ENCODE assay signal across 22 mouse cellular contexts in genomic region chr3:99850926-99851325, GRCm38 (mm10). TPM values are rescaled to one million over a fixed set of nuclear protein-coding genes. Genes with fewer than 3 reads are reported as not detected.
A peak's percentile ranks its signal among the peaks of the same experiment; 100 is the strongest.
DNase-seq lines count a peak whose midpoint lies in the region; ATAC-seq and TF ChIP-seq lines count a peak whose summit lies in the region.
"Had no signal": no experiment of that assay in that cellular context is flagged by ENCODE, and none has a peak within 500 bp of the region (broad histone marks: within the 10 kb centered on the region; RNA-seq: fewer than 3 reads in every experiment).

No protein-coding gene starts in this region.

- H3K4me2 ChIP-seq in limb, embryonic 14.5 days (replicated peaks; ENCODE audit: low read depth, low read length, severe bottlenecking): no peak overlapping the region
- no peak overlapping the region for H3K4me2 ChIP-seq in embryonic facial prominence, embryonic 14.5 days (ENCODE audit: low read depth, low read length)
- H3K4me2 ChIP-seq: embryonic facial prominence, embryonic 13.5 days; forebrain, embryonic 13.5 days; forebrain, embryonic 15.5 days had no signal

- H3K36me3 ChIP-seq in limb, embryonic 14.5 days (ENCODE audit: control insufficient read depth, insufficient read depth, low read length): no peaks in the 10 kb centered on the region
- no peaks in the 10 kb centered on the region for H3K36me3 ChIP-seq in limb, embryonic 10.5 days
- H3K36me3 ChIP-seq in embryonic facial prominence, embryonic 14.5 days (ENCODE audit: control insufficient read depth, insufficient read depth, low read length): no peaks in the 10 kb centered on the region
- H3K36me3 ChIP-seq: embryonic facial prominence, embryonic 13.5 days; forebrain, embryonic 15.5 days had no signal

- ATAC-seq in limb, embryonic 14.5 days (ENCODE audit: low FRiP score, low read depth): peak; percentile 63; the same call in 1 of the 2 replicates
- peak; percentile 60 for ATAC-seq in embryonic facial prominence, embryonic 14.5 days (ENCODE audit: low read depth)
- no peak for ATAC-seq in monocyte, adult 5-6 weeks (replicated peaks; ENCODE audit: insufficient number of reproducible peaks, low FRiP score, low TSS enrichment, poor library complexity, severe bottlenecking)
- ATAC-seq: forebrain, embryonic 13.5 days; forebrain, embryonic 15.5 days; forebrain, postnatal 0 days had no signal

- no peak overlapping the region for H3K9ac ChIP-seq in limb, embryonic 14.5 days (ENCODE audit: low read depth, low read length, severe bottlenecking)
- H3K9ac ChIP-seq in embryonic facial prominence, embryonic 14.5 days (ENCODE audit: low read depth, low read length): no peak overlapping the region
- H3K9ac ChIP-seq: embryonic facial prominence, embryonic 13.5 days; forebrain, embryonic 13.5 days; forebrain, embryonic 15.5 days; forebrain, postnatal 0 days had no signal

- TF ChIP-seq POLR2A in limb, embryonic 14.5 days (IDR thresholded peaks at IDR 0.05; ENCODE audit: borderline replicate concordance, extremely low read depth, insufficient read depth, insufficient read length): no peak

- DNase-seq in limb, embryonic 14.5 days (ENCODE audit: low spot score): no peak
- no peak for DNase-seq in limb, embryonic 10.5 days (ENCODE audit: low spot score)
- DNase-seq in embryonic facial prominence, embryonic 14.5 days (ENCODE audit: low spot score): peak; percentile 63
- DNase-seq in mesoderm, embryonic 11.5 days (ENCODE audit: low read depth, low spot score): peak; percentile 12
- no peak for DNase-seq in lung, postnatal 10 days
- DNase-seq: adrenal gland, adult 2 months; adrenal gland, postnatal 10 days; adrenal gland, postnatal 25 days; cerebellum, adult 11 months; cerebellum, adult 18-20 months; cerebellum, adult 8-10 months; cerebellum, adult 9-11 months; cerebellum, postnatal 14 days; cerebellum, postnatal 36 days; embryo, embryonic 11 days; forebrain, postnatal 0 days had no signal

- no peaks in the 10 kb centered on the region for H3K9me3 ChIP-seq in limb, embryonic 14.5 days (ENCODE audit: control insufficient read depth, low read length)
- H3K9me3 ChIP-seq in limb, embryonic 10.5 days (replicated peaks): no peaks in the 10 kb centered on the region
- no peaks in the 10 kb centered on the region for H3K9me3 ChIP-seq in embryonic facial prominence, embryonic 14.5 days (ENCODE audit: control insufficient read depth, low read length)
- H3K9me3 ChIP-seq: embryonic facial prominence, embryonic 13.5 days; forebrain, embryonic 13.5 days; forebrain, embryonic 15.5 days had no signal

- no peaks in the 10 kb centered on the region for H3K27me3 ChIP-seq in limb, embryonic 14.5 days (ENCODE audit: control insufficient read depth, insufficient read depth, low read length)
- H3K27me3 ChIP-seq in limb, embryonic 10.5 days (ENCODE audit: low read depth, poor library complexity, severe bottlenecking): no peaks in the 10 kb centered on the region
- H3K27me3 ChIP-seq in embryonic facial prominence, embryonic 14.5 days (replicated peaks; ENCODE audit: control insufficient read depth, insufficient read depth, low read length): no peaks in the 10 kb centered on the region
- H3K27me3 ChIP-seq: embryonic facial prominence, embryonic 13.5 days; forebrain, embryonic 13.5 days; forebrain, embryonic 15.5 days had no signal

- no peak overlapping the region for H3K27ac ChIP-seq in limb, embryonic 14.5 days (replicated peaks; ENCODE audit: low read depth, low read length)
- H3K27ac ChIP-seq in limb, embryonic 10.5 days: no peak overlapping the region
- no peak overlapping the region for H3K27ac ChIP-seq in embryonic facial prominence, embryonic 14.5 days (replicated peaks; ENCODE audit: low read depth, low read length)
- H3K27ac ChIP-seq: embryonic facial prominence, embryonic 13.5 days; forebrain, embryonic 13.5 days; forebrain, embryonic 15.5 days had no signal

- H3K4me1 ChIP-seq in limb, embryonic 14.5 days (ENCODE audit: control insufficient read depth, insufficient read depth, low read length): peaks cover 5% of the 10 kb centered on the region; the same call in 1 of the 2 replicates
- peaks cover 33% of the 10 kb centered on the region for H3K4me1 ChIP-seq in limb, embryonic 10.5 days
- no peaks in the 10 kb centered on the region for H3K4me1 ChIP-seq in embryonic facial prominence, embryonic 14.5 days (ENCODE audit: control insufficient read depth, insufficient read depth, low read length)
- H3K4me1 ChIP-seq: forebrain, embryonic 13.5 days; forebrain, embryonic 15.5 days had no signal

- no peak overlapping the region for H3K4me3 ChIP-seq in limb, embryonic 14.5 days (replicated peaks; ENCODE audit: low read length)
- H3K4me3 ChIP-seq in limb, embryonic 10.5 days: no peak overlapping the region
- H3K4me3 ChIP-seq in embryonic facial prominence, embryonic 14.5 days (ENCODE audit: low read depth, low read length): no peak overlapping the region
- H3K4me3 ChIP-seq: embryonic facial prominence, embryonic 13.5 days; forebrain, embryonic 13.5 days; forebrain, embryonic 15.5 days had no signal

- 70% methylated on average over 7 of the region's 7 CpGs for WGBS in limb, embryonic 14.5 days
- 92% methylated on average over 7 of the region's 7 CpGs for WGBS in limb, embryonic 10.5 days
- 62% methylated on average over 7 of the region's 7 CpGs for WGBS in embryonic facial prominence, embryonic 14.5 days

RNA-seq across cellular contexts. Expression of gene Spag17, which starts 34.3 kb away (rescaled TPM):
- 0.73 and 0.88 TPM in 2 replicates for polyA plus RNA-seq in limb, embryonic 14.5 days (2012; rRNA removed)
- 0.74 and 1.9 TPM in 2 replicates for polyA plus RNA-seq in limb, embryonic 14.5 days (2014; fragmentation: Nextera tagmentation; extraction: Ambion mirVana)
- polyA plus RNA-seq in limb, embryonic 10.5 days (2016; fragmentation: Nextera tagmentation; extraction: Ambion mirVana): 0.49 and 1.2 TPM in 2 replicates
- 1.7 and 2.4 TPM in 2 replicates for polyA plus RNA-seq in embryonic facial prominence, embryonic 14.5 days (2014; fragmentation: Nextera tagmentation; extraction: Ambion mirVana)
- 0.10 to 0.53 TPM in 2 of 3 replicates, not detected in the other for total RNA-seq in monocyte, adult 5-6 weeks (2017)
- total RNA-seq: adrenal gland, adult 2 months; adrenal gland, postnatal 25 days; common myeloid progenitor, adult 5-6 weeks had no signal
- polyA plus RNA-seq: C2C12 had no signal

Comparison
In these comparisons a context has a peak if more than half of its experiments do, and no peak if none do; other contexts are left out.
1. DNase-seq: peak in embryonic facial prominence, embryonic 14.5 days (single experiment) and mesoderm, embryonic 11.5 days (single experiment); none in limb, embryonic 14.5 days (single experiment), limb, embryonic 10.5 days (single experiment) and lung, postnatal 10 days (single experiment).